Mouse (Mus musculus) lung, postnatal 0 days (tissue): ENCODE measurements around the gene Cacna2d2. TPM values are rescaled to one million over a fixed set of nuclear protein-coding genes. Genes with fewer than 3 reads are reported as not detected.

ENCODE experiments used
- ATAC-seq: fragments of 200-750 bp; cut with Nextera tagmentation; 2 replicates; pipeline ENCODE4 v1.8.0; 2017; ENCODE audit warnings: moderate library complexity
- DNase-seq: peaks from one replicate; pipeline ENCODE4 v3.0.0-alpha.2; 2016; ENCODE audit warnings: low spot score
- H3K27ac ChIP-seq: fragments of 300-500 bp; sonication (generic); 2 replicates; pipeline ENCODE4 v1.5.1; 2014; ENCODE audit warnings: antibody characterized with exemption, mild to moderate bottlenecking, low read length, mixed read lengths
- H3K27me3 ChIP-seq: fragments of 300-500 bp; sonication (generic); replicated peaks from 2 replicates; pipeline ENCODE4 v1.6.1; 2014; ENCODE audit warnings: low read length, mixed read lengths; ENCODE audit not compliant: insufficient read depth
- H3K36me3 ChIP-seq: fragments of 300-500 bp; sonication (generic); 2 replicates; pipeline ENCODE4 v1.6.1; 2014; ENCODE audit warnings: low read length, mixed read lengths; ENCODE audit not compliant: insufficient read depth
- H3K4me1 ChIP-seq: fragments of 300-500 bp; sonication (generic); 2 replicates; pipeline ENCODE4 v1.6.1; 2014; ENCODE audit warnings: antibody characterized with exemption, low read depth, low read length, mixed read lengths; ENCODE audit not compliant: insufficient read depth
- H3K4me2 ChIP-seq: fragments of 300-500 bp; sonication (generic); replicated peaks from 2 replicates; pipeline ENCODE4 v1.6.1; 2014; ENCODE audit warnings: low read depth, mild to moderate bottlenecking, low read length, moderate library complexity, mixed read lengths
- H3K4me3 ChIP-seq: fragments of 300-500 bp; sonication (generic); 2 replicates; pipeline ENCODE4 v1.5.1; 2014; ENCODE audit warnings: low read depth, low read length
- H3K9ac ChIP-seq: fragments of 300-500 bp; sonication (generic); replicated peaks from 2 replicates; pipeline ENCODE4 v1.6.1; 2014; ENCODE audit warnings: low read depth, mild to moderate bottlenecking
- H3K9me3 ChIP-seq: fragments of 300-500 bp; sonication (generic); 2 replicates; pipeline ENCODE4 v1.6.1; 2016; ENCODE audit warnings: low read length, mixed read lengths
- CTCF ChIP-seq: IDR thresholded peaks from 2 replicates; pipeline ENCODE4 v1.5.1; 2016; ENCODE audit warnings: antibody characterized with exemption, mild to moderate bottlenecking
- EP300 ChIP-seq: IDR thresholded peaks from 2 replicates; pipeline ENCODE4 v1.6.1; 2016; ENCODE audit warnings: antibody characterized with exemption, mild to moderate bottlenecking, control low read depth
- WGBS: fragments of 180-500 bp; shearing (Covaris S2); extraction: QIAGEN DNeasy Blood & Tissue Kit; methylation state at CpG from one replicate; pipeline ENCODE4 v1.1.7; 2014; 5-methylcytosine and 5-hydroxymethylcytosine counted together
- polyA plus RNA-seq: library from polyadenylated mRNA; unstranded; fragments of >200 nt; fragmentation: Nextera tagmentation; extraction: Ambion mirVana; gene quantifications from 2 replicates; pipeline ENCODE4 v1.2.1, GENCODE M21; 2015

Gene Cacna2d2
- polyA plus RNA-seq, 1 experiment from 2014 or later: 0.04 TPM

- Histone ChIP-seq H3K27ac (no peak overlapping the region), H3K9me3 (no peaks in the 10 kb centered on the region), H3K4me3 (no peak overlapping the region), H3K27me3 (no peaks in the 10 kb centered on the region), H3K4me2 (no peak overlapping the region), H3K9ac (no peak overlapping the region), H3K36me3 (no peaks in the 10 kb centered on the region), H3K4me1 (no peaks in the 10 kb centered on the region)
- no peak for ATAC-seq
- no peak for DNase-seq
- TF ChIP-seq EP300 (no peak), CTCF (no peak)
- WGBS: 59% methylated on average over 12 of the region's 12 CpGs
Measured at GRCm38 (mm10) chr9:107443324-107443723, 43.9 kb downstream of the Cacna2d2 start.

- Histone ChIP-seq H3K9ac (no peak overlapping the region), H3K4me3 (no peak overlapping the region), H3K4me2 (no peak overlapping the region), H3K27ac (no peak overlapping the region), H3K9me3 (no peaks in the 10 kb centered on the region), H3K36me3 (no peaks in the 10 kb centered on the region), H3K27me3 (no peaks in the 10 kb centered on the region), H3K4me1 (no peaks in the 10 kb centered on the region)
- ATAC-seq (no peak), DNase-seq (no peak)
- no peak for TF ChIP-seq EP300
- TF ChIP-seq CTCF: no peak
- 39% methylated on average over 4 of the region's 6 CpGs for WGBS
Measured at GRCm38 (mm10) chr9:107445011-107445471, 45.6 kb downstream of the Cacna2d2 start.

GRCm38 (mm10) chr9:107448805-107449517 is 49.5 kb downstream of the Cacna2d2 start:
- TF ChIP-seq EP300 (no peak), CTCF (no peak)
- no peak for DNase-seq
- no peaks in the 10 kb centered on the region for H3K4me1 ChIP-seq
- no peak overlapping the region for H3K27ac ChIP-seq
- peak overlapping the region; percentile 17; the same call in 1 of the 2 replicates for H3K4me2 ChIP-seq
- H3K9me3 ChIP-seq: no peaks in the 10 kb centered on the region
- H3K9ac ChIP-seq: no peak overlapping the region
- H3K27me3 ChIP-seq: no peaks in the 10 kb centered on the region
- 27% methylated on average over 22 of the region's 22 CpGs for WGBS
- no peak for ATAC-seq
- no peaks in the 10 kb centered on the region for H3K36me3 ChIP-seq
- H3K4me3 ChIP-seq: no peak overlapping the region

- no peak for ATAC-seq
Measured at GRCm38 (mm10) chr9:107451400-107451799, 52.0 kb downstream of the Cacna2d2 start.

GRCm38 (mm10) chr9:107451891-107452521 is 52.6 kb downstream of the Cacna2d2 start:
- Histone ChIP-seq H3K4me3 (no peak overlapping the region), H3K9me3 (no peaks in the 10 kb centered on the region), H3K9ac (no peak overlapping the region), H3K4me1 (no peaks in the 10 kb centered on the region), H3K27ac (no peak overlapping the region), H3K27me3 (no peaks in the 10 kb centered on the region), H3K4me2 (no peak overlapping the region), H3K36me3 (no peaks in the 10 kb centered on the region)
- DNase-seq (no peak), ATAC-seq (no peak)
- no peak for TF ChIP-seq CTCF
- no peak for TF ChIP-seq EP300
- WGBS: 47% methylated on average over 11 of the region's 11 CpGs

More at GRCm38 (mm10) chr9:107451400-107451799, 52.0 kb downstream of the Cacna2d2 start:
- Histone ChIP-seq H3K4me1 (no peaks in the 10 kb centered on the region), H3K4me3 (no peak overlapping the region), H3K4me2 (no peak overlapping the region), H3K27ac (no peak overlapping the region), H3K9ac (no peak overlapping the region), H3K9me3 (no peaks in the 10 kb centered on the region), H3K36me3 (no peaks in the 10 kb centered on the region), H3K27me3 (no peaks in the 10 kb centered on the region)
- 64% methylated on average over 8 of the region's 8 CpGs for WGBS
- DNase-seq: no peak
- TF ChIP-seq EP300 (no peak), CTCF (no peak)

GRCm38 (mm10) chr9:107452552-107452951 is 53.1 kb downstream of the Cacna2d2 start:
- Histone ChIP-seq H3K27ac (no peak overlapping the region), H3K9ac (no peak overlapping the region), H3K36me3 (no peaks in the 10 kb centered on the region), H3K4me3 (no peak overlapping the region), H3K9me3 (no peaks in the 10 kb centered on the region), H3K4me2 (no peak overlapping the region), H3K4me1 (no peaks in the 10 kb centered on the region), H3K27me3 (no peaks in the 10 kb centered on the region)
- no peak for TF ChIP-seq EP300
- TF ChIP-seq CTCF: peak; percentile 74
- DNase-seq: peak; percentile 33
- 9% methylated on average over 4 of the region's 4 CpGs for WGBS
- ATAC-seq: no peak
